Mouse (Mus musculus) cortical plate, adult 2 months (tissue): ENCODE data around the gene Shc3.

Experiments
- CTCF ChIP-seq: fragments of 200-500 bp; IDR thresholded peaks from 2 replicates; pipeline ENCODE4 v1.5.1; 2011; ENCODE audit warnings: mild to moderate bottlenecking, control low read depth, low read length; ENCODE audit not compliant: insufficient read depth; ENCODE audit errors: extremely low read depth
- POLR2A ChIP-seq: fragments of 200-500 bp; IDR thresholded peaks from 2 replicates; pipeline ENCODE4 v1.6.1; 2011; ENCODE audit warnings: mild to moderate bottlenecking, low read length, control low read depth; ENCODE audit not compliant: insufficient read depth; ENCODE audit errors: extremely low read depth

DNA sequence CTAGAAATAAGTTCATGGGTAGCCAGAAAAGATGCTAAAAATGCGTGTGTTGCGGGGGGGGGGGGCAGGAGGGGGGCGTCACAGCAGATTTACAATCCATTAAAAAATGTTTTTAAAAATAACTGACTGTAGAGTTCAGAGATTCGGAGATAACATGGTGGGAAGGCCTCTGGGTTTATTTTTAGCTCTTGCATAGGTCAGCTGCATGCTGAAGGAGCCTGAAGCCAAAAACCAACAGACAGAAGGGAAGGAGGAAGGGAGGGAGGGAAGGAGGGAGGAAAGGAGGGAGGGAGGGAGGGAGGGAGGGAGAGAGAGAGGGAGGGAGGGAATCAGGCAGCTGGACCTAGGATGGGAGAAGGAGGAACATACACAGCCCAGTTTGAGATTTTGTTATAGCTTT is 18.8 kb upstream of the Shc3 start:
- TF ChIP-seq CTCF (no peak), POLR2A (no peak)
